In the genomic region with DNA sequence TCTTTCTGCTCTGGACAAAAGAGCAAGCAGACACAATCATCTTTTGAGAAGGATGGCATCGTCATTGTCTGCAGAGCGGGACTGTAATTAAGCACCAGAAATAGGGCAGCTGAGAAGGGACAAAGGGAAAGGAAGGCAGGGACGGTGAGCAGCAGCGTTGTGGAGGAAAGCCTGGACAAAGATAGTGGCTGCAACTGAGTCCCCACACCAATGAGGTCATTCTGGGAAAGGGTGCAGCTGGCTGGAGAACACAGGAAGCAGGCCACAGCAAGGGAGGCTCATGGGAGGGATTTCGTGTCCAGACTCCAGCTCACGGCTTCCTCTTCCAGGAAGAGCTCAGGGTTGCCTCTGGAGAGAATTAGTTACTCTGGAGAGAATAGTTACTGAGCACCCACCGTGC, we compare ENCODE assay signal across 14 mouse cellular contexts. TPM values are rescaled to one million over a fixed set of nuclear protein-coding genes. Genes with fewer than 3 reads are reported as not detected.
DNase-seq lines count a peak whose midpoint lies in the region; ATAC-seq and TF ChIP-seq lines count a peak whose summit lies in the region.
"Had no signal": no experiment of that assay in that cellular context is flagged by ENCODE, and none has a peak within 500 bp of the region (broad histone marks: within the 10 kb centered on the region; RNA-seq: fewer than 3 reads in every experiment).

No protein-coding gene starts in this region.

- no peaks in the 10 kb centered on the region for H3K9me3 ChIP-seq in midbrain, embryonic 12.5 days
- H3K9me3 ChIP-seq in midbrain, embryonic 16.5 days (replicated peaks; ENCODE audit: control insufficient read depth, low read length, poor library complexity, severe bottlenecking) = no peaks in the 10 kb centered on the region
- H3K9me3 ChIP-seq: embryonic facial prominence, embryonic 12.5 days had no signal

- 37% methylated on average over 7 of the region's 7 CpGs for WGBS in midbrain, embryonic 12.5 days
- WGBS in midbrain, embryonic 16.5 days = 27% methylated on average over 7 of the region's 7 CpGs
- 27% methylated on average over 7 of the region's 7 CpGs for WGBS in cerebellum, adult 2 months

- intact Hi-C loops in heart, postnatal 10 days (cut with DNase I) = loop anchor here (5.0 to 10.0 kb wide), 2 partner anchors 927 to 1349 kb away; no protein-coding TSS in a partner anchor

- no peak overlapping the region for H3K4me2 ChIP-seq in midbrain, embryonic 12.5 days (replicated peaks)
- H3K4me2 ChIP-seq in midbrain, embryonic 16.5 days (ENCODE audit: low read length) = no peak overlapping the region
- H3K4me2 ChIP-seq: embryonic facial prominence, embryonic 12.5 days had no signal

- H3K4me3 ChIP-seq in midbrain, embryonic 12.5 days = no peak overlapping the region
- no peak overlapping the region for H3K4me3 ChIP-seq in midbrain, embryonic 16.5 days (ENCODE audit: low read depth, low read length)
- no peak overlapping the region for H3K4me3 ChIP-seq in cerebellum, adult 2 months (replicated peaks; ENCODE audit: insufficient read depth, low read depth, low read length)
- H3K4me3 ChIP-seq: embryonic facial prominence, embryonic 12.5 days had no signal

- DNase-seq in gastrocnemius, postnatal 25 days = peak; percentile 29
- peak; percentile 61 to 62 for DNase-seq in heart, postnatal 10 days
- peak; percentile 77 for DNase-seq in retina, embryonic 14.5 days (ENCODE audit: low spot score)
- no peak for DNase-seq in cerebellum, adult 2 months
- no peak for DNase-seq in yolk sac, embryonic 10.5 days (ENCODE audit: low spot score)
- no peak for DNase-seq in MN1 (ENCODE audit: low spot score)
- DNase-seq: kidney, adult 2 months; liver; thymus, postnatal 25 days had no signal

- no peaks in the 10 kb centered on the region for H3K36me3 ChIP-seq in midbrain, embryonic 12.5 days
- no peaks in the 10 kb centered on the region for H3K36me3 ChIP-seq in midbrain, embryonic 16.5 days (ENCODE audit: control insufficient read depth, insufficient read depth, low read length)
- H3K36me3 ChIP-seq: embryonic facial prominence, embryonic 12.5 days had no signal

- H3K9ac ChIP-seq in midbrain, embryonic 12.5 days (replicated peaks) = no peak overlapping the region
- H3K9ac ChIP-seq in midbrain, embryonic 16.5 days (ENCODE audit: low read depth, low read length) = no peak overlapping the region
- H3K9ac ChIP-seq: embryonic facial prominence, embryonic 12.5 days had no signal

- peaks cover 28% of the 10 kb centered on the region for H3K4me1 ChIP-seq in midbrain, embryonic 12.5 days
- H3K4me1 ChIP-seq in midbrain, embryonic 16.5 days (ENCODE audit: control insufficient read depth, insufficient read depth, low read length) = peaks cover 8% of the 10 kb centered on the region
- H3K4me1 ChIP-seq in cerebellum, adult 2 months (ENCODE audit: control insufficient read depth, insufficient read depth, low read length) = no peaks in the 10 kb centered on the region; the same call in 1 of the 2 replicates

- ATAC-seq in midbrain, embryonic 12.5 days (ENCODE audit: low FRiP score, low read depth) = peak; percentile 38; the same call in 1 of the 2 replicates
- no peak for ATAC-seq in midbrain, embryonic 16.5 days

- H3K27ac ChIP-seq in midbrain, embryonic 12.5 days (replicated peaks) = peak overlapping the region; percentile 46; the same call in 1 of the 2 replicates
- H3K27ac ChIP-seq in midbrain, embryonic 16.5 days (ENCODE audit: low read length) = no peak overlapping the region
- H3K27ac ChIP-seq in cerebellum, adult 2 months (ENCODE audit: insufficient read depth, low read length) = no peak overlapping the region
- H3K27ac ChIP-seq: embryonic facial prominence, embryonic 12.5 days had no signal

- H3K27me3 ChIP-seq in midbrain, embryonic 12.5 days = peaks cover 14% of the 10 kb centered on the region
- peaks cover 3% of the 10 kb centered on the region; the same call in 1 of the 2 replicates for H3K27me3 ChIP-seq in midbrain, embryonic 16.5 days (ENCODE audit: control insufficient read depth, insufficient read depth, low read depth, low read length)
- no peaks in the 10 kb centered on the region; the same call in 1 of the 2 replicates for H3K27me3 ChIP-seq in cerebellum, adult 2 months (ENCODE audit: control insufficient read depth, insufficient read depth, low read length)

- no peak for TF ChIP-seq CTCF in cerebellum, adult 2 months (IDR thresholded peaks at IDR 0.05; ENCODE audit: borderline replicate concordance, insufficient read depth, low read depth, low read length)

- TF ChIP-seq POLR2A in cerebellum, adult 2 months (IDR thresholded peaks at IDR 0.05; ENCODE audit: borderline replicate concordance, insufficient read depth, low read length) = no peak

RNA-seq across cellular contexts. Expression of a gene that starts 49.9 kb away (rescaled TPM):
- polyA plus RNA-seq in midbrain, embryonic 12.5 days (2016; fragmentation: Nextera tagmentation; extraction: Ambion mirVana) = 3.0 and 3.1 TPM in 2 replicates
- polyA plus RNA-seq in midbrain, embryonic 16.5 days (2015; fragmentation: Nextera tagmentation; extraction: Ambion mirVana) = 6.0 and 7.6 TPM in 2 replicates
- not detected for total RNA-seq in gastrocnemius, postnatal 25 days (2021)
- not detected for total RNA-seq in heart, postnatal 10 days (2021)
- 0.30 and 0.41 TPM in 2 replicates for polyA plus RNA-seq in cerebellum, adult 2 months (2012; rRNA removed)
- total RNA-seq: ES-E14; megakaryocyte-erythroid progenitor cell, adult 5-6 weeks had no signal
- polyA plus RNA-seq: kidney, adult 2 months had no signal

Comparison
In these comparisons a context has a peak if more than half of its experiments do, and no peak if none do; other contexts are left out.
1. DNase-seq: peak in gastrocnemius, postnatal 25 days (single experiment), heart, postnatal 10 days (2 of 2) and retina, embryonic 14.5 days (single experiment); none in cerebellum, adult 2 months (0 of 2), yolk sac, embryonic 10.5 days (single experiment) and MN1 (single experiment).